Mouse (Mus musculus) v-Abl transformed pro-B cells (cell line): ENCODE measurements around the gene Il25.
"Not testable (repeated sequence)": the region's sequence is repeated elsewhere in the genome, so short reads cannot be mapped to it uniquely, and the experiment has no call there.

Source experiments
- in situ Hi-C, 2 experiments: fragments of 400-800 bp; cut with MboI; formaldehyde crosslinking; loops; one replicate each; pipeline ENCODE4 v1.15.1; 2025; ENCODE audit not compliant: unreplicated experiment in 2 of 2

Gene Il25

DNA sequence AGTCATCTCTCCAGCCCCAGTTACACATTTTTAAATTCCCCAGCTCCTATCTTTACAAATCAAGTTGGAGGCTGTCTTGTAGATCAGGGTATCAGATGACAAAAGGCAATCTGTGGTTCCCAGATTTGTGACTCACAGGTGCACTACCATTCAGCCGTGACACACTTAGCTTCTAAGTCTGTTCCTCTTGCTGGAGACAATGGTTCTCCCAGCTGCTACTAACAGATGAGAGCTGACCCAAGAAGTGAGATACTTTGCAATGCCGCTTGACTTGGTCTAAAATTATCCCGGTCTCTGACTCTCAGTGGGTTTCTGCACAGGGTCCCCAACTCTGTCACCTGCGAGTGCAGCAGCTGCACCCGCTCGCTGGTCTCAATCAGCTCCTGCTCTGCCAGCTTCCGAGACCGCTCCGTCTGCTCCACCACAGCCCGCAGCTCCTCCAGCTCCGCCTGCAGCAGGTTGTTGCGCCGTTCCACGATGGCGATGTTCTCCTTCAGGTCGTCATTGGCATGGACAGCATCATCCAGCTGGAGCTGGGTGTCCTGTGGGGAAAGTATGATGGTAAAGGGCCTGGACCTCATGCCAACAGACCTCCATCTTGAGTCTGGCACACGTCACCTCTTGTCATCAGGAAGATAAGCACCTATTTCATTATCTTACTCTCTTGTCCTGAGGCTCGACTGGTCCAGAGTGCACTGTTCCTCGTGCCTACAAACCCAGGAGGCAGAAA is 13.6 kb downstream of the Il25 start:
- in situ Hi-C loops, result no loop called here

DNA sequence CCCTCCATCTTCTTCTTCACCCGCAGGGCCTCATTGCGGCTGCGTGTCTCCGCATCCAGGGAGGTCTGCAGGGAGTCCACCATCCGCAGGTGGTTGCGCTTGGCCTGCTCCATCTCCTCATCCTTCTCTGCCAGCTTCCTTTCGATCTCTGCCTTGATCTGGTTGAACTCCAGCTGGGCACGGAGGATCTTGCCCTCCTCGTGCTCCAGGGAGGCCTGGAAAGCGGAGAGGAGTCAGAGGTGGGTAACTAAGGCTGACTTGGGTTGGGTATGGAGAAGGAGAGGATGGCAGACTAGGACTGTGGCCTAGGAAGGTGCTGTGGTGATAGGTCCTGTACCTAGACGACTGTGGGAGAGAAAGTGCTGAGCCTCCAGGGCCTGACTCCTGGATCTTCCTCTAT is 14.5 kb downstream of the Il25 start:
- in situ Hi-C loops, result not testable (repeated sequence)

DNA sequence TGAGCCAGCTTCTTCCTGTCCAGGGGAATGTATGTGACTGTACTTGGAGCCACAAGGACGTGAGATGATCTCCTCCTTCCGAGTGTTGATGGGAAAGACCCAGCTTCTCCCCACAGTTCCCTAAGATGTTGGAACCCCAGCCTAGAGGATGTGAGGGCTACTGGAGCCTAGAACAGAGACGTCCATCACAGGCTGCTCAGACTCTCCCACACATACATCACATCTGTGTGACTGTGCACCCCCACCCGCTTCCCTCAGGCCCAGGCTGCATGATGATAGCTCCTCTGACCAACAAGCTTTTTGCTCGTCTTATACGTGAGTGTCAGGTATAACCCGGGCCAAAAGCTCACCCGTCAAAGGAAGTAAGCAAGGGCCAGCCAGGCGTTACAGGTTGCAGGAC is 16.3 kb downstream of the Il25 start:
- in situ Hi-C loops, result no loop called here

DNA sequence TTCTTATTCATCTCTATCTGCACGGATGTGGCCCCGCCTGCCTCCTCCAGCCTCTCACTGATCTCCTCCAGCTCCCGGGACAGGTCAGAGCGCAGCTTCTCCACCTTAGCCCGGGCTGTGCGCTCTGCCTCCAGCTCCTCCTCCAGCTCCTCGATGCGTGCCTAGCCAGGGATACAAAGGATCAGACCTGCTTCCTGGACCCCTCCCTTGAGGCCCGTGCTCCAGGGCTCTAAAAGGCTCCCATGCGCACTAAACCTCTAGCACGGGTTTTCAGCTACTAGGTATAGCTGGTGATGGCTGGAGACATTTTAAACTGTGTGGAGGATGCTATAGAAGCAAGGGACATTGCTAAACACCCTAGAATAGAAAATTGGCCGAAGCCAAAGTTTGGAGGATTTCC is 18.0 kb downstream of the Il25 start:
- in situ Hi-C loops, result no loop called here

DNA sequence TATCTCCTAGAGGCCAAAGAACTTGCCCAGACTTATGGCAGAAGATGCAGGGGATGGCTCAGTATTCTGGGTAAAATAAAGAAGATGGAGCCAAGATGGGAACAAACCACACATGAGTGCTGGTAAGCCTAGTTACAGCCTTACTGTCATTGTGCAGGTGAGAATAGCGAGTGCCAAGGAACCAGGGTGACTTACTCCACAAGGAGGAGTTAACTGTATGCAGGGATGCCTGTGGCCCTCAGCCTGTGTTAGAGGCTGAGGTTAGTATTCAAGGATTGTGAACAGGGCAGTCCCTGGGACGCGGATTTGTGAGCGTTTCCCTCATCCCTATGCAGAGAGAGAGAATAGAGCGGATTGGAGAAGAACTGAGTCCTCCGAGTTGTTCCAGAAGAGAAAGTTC is 19.1 kb downstream of the Il25 start:
- in situ Hi-C loops, result no loop called here

DNA sequence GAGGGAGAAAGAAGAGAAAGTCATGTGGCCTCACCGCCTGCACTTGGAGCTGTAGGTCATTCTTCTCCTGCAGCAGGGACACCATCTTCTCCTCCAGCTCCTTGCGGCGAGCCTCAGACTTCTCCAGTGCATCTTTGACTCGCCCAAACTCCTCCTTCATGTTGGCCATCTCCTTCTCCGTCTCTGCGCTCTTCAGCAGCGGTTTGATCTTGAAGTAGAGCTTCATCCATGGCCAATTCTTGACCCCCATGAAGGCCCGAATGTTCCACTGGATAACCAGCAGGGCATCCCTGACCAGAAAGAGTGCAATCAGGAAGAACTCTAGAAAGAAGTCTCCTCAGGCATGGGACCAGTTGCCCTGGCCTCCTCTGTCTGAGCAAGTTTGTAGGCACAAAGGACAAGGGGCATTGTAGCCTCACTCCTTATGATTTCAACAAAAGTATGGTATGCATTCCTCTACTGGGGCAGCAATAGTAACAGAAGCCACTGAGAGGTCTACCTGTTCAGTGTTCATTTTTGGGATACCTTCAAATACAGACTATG is 21.2 kb downstream of the Il25 start:
- in situ Hi-C loops, result no loop called here

DNA sequence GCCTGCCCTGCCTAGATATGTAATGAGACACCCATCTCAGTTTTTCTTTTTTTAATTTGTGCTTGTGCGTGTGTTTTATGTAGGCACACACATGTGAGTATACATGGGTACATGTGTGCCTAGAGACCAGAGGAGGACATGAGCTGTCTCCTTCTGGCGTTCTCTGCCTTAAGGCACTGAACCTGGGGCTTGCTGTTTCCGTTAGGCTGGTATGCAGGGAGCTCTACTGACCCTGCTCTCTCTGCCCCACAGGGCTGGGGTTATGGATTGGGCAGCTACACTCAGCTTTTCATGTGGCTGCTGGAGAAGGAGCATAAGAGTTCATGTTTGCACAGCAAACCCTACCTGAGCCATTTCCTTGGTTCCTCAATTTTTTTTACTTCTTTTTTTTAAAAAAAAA is 22.0 kb downstream of the Il25 start:
- in situ Hi-C loops, result no loop called here

DNA sequence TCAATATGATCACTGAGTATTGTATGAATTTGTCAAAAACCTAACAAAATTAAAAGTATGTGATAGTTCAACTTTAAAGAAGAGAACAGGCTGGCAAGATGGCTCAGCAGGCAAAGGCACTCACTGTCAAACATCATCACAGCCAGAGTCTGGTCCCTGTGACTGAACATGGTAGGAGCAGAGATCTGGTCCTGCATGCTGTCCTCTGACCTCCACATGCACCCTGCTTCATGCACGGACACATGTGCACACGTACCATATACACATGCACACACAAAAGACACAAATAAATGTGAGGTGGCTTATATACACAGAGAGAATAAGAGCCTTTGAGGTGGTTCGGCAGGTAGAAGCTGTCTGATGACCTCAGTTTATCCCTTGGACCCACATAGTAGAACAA is 23.0 kb downstream of the Il25 start:
- in situ Hi-C loops, result no loop called here

DNA sequence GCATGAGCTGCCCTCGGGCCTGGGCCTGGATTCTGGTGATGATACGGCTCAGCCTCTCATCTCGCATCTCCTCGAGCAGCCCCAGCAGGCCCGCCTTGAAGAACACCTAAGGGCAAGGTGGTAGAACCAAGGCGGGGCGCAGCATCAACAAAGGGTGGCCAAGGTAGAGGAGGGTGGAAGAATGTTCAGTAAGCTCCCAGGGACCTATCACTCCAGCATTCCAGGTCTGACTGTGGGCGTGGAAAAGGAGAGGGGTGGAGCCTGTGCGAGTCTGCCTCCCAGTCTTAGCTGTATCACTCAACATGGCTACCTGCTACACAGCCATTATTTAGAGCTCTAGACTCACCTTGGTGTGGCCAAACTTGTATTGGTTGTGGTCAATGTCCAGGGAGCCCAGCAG is 24.0 kb downstream of the Il25 start:
- in situ Hi-C loops, result no loop called here

DNA sequence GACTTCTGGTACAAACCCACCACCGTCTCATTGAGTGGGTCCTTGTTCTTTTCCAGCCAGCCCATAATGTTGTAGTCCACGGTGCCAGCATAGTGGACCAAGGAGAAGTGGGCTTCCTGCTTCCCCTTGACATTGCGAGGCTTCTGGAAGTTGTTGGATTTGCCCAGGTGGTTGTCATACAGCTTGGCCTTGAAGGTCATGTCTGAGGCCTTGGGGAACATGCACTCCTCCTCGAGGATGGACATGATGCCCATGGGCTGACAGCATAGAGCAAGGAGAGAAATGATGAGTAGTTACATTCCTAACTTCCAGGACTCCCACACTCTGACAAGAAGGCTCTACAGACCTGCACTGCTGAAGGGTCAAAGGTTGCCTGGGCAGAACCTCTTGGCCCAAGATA is 26.0 kb downstream of the Il25 start:
- in situ Hi-C loops, result no loop called here

DNA sequence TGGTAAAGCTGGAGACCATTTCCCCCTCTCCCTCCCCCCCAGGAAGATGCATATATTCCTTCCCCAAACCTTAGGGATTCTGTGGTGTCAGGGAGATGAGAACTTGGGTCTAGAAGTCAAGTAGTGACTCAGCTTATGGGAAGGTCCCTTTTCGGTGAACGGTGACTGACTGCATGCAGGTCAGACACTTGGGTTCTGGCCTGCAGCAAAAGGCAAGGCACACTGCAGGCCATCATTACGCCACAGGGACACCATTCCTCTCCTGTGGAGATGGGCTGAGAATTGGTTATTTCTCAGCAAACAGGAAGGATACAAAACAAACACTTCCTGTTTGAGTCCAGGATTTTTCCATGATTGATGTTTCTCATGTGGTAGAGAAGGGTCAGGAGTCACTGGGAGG is 26.7 kb downstream of the Il25 start:
- in situ Hi-C loops, result no loop called here

DNA sequence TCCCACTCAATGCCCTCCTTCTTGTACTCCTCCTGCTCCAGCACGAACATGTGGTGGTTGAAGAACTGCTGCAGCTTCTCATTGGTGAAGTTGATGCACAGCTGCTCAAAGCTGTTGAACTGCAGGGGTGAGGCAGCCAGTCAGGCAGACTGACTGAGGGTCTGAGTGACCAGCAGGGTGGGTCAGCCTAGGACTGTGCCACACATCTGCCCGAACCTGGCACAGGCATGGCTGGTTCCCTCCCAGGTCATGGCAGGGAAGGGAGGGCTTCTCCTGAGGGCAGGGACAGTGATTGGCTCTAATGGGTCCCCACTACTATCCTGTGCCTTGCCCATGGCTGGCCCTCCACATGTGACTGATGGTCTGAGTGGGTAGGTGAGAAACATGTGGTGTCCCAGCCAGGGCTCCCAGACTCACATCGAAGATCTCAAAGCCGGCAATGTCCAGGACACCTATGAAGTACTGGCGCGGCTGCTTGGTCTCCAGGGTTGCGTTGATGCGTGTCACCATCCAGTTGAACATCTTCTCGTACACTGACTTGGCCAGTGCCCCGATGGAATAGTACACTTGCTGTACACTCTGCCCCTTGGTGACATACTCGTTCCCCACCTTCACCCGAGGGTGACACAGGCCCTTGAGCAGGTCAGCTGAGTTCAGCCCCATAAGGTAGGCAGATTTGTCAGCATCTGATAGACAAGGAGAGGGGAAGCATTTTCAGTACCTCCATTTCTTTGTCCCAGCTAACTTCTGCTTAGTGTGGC is 27.5 kb downstream of the Il25 start:
- in situ Hi-C loops, result not testable (repeated sequence)

DNA sequence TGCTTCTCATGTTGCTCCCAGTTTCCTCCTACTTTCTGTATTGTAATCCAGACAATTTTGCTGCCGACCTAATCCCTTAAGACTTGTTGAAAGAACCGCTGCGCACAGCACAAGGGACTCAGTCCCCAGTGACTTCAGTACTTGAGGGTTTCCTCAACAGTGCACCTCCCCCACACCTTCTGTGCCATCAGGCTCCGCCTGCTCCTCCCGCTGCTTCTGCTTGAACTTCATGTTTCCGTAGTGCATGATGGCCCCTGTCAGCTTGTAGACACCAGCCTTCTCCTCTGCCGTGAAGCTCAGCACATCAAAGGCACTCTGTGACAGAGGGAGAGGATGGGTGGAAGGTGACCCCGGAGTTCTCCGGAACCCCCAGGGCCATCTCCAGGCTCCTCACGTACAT is 28.3 kb downstream of the Il25 start:
- in situ Hi-C loops, result no loop called here

DNA sequence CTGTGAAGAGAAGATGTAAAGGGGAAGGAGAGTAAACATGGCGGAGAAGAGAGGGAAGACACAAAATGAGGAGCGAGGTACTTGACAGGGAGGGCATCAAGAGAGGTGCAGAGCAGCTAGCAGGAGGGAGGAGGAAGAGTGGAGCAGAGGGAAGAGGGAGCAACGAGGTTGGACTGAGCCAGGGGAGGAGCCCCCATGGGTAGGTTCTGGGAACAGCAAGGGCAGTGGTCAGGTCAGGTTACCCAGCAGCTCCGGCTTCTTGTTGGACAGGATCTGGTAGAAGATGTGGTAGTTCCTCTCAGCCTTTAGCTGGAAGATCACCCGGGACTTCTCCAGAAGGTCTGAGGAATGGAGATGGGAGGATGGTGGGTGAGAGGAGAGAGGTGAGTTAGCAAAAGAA is 29.0 kb downstream of the Il25 start:
- in situ Hi-C loops, result no loop called here

DNA sequence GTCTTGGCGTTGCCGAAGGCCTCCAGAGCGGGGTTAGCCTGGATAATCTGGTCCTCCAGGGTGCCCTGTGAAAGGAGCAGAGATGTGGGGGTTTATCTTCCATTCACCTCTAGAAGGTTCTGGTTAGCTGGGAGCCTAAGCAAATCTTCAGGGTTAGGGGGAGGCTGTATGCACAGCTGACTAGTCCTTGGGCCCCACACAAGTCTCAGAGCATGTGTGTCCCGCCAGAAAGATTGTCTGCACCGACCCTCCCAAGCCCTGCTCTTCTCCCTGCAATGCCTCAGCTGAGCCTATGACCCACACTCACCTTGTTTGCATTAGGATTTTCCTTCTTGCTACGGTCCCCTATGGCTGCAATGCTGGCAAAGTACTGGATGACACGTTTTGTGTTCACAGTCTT is 30.2 kb downstream of the Il25 start:
- in situ Hi-C loops, result no loop called here

DNA sequence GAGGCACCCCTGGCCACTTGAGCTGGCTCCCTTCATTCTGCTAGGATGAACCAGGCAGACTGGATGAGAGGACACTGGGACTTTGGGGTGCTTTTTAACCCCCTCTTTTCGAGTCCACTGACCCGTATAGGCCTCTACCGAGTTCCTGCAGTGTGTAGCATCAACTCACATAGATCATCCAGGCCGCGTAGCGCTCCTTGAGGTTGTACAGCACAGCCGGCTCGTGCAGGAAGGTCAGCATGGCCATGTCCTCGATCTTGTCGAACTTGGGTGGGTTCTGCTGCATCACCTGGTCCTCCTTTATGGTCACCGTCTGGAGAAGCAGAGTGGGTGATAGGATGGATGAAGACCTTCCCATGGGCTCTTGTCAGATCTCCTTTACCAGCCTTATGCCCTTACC is 31.2 kb downstream of the Il25 start:
- in situ Hi-C loops, result no loop called here

DNA sequence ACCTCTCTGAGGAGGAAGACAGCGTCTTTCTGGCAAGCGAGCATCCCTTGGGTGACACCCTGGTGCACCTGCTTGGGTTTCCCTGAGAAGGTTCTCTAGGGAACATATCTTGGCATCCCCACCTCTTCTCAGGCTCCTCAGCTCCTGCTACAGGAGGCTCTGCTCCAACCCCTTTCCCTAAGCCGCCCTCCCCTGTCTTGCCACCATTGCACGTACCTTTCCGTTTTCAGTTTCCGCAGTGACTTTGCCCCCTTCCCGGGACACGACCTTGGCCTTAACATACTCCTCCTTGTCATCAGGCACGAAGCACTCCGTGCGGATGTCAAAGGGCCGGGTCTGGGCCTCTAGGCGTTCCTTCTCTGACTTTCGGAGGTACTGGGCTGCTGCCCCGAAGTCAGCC is 32.5 kb downstream of the Il25 start:
- in situ Hi-C loops, result no loop called here

DNA sequence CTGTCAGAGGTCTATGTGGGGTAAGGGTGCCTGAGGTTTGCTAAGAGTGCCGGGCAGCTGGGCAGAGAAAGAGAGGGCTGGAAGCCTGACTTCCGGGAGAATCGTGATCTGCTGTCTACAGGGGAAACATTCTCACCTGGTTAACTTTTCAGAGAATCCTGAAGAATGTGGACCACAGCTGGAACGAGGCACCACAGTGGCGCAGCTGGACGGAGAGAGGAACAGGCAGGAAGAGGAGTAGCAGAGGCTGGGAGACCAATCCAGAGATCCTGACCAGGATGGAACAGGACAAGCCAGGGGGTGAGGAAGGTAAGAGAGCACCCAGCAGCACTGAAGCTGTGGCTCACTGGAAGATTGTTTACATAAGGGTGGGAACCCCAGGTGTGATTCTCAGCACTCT is 33.1 kb downstream of the Il25 start:
- in situ Hi-C loops, result no loop called here

DNA sequence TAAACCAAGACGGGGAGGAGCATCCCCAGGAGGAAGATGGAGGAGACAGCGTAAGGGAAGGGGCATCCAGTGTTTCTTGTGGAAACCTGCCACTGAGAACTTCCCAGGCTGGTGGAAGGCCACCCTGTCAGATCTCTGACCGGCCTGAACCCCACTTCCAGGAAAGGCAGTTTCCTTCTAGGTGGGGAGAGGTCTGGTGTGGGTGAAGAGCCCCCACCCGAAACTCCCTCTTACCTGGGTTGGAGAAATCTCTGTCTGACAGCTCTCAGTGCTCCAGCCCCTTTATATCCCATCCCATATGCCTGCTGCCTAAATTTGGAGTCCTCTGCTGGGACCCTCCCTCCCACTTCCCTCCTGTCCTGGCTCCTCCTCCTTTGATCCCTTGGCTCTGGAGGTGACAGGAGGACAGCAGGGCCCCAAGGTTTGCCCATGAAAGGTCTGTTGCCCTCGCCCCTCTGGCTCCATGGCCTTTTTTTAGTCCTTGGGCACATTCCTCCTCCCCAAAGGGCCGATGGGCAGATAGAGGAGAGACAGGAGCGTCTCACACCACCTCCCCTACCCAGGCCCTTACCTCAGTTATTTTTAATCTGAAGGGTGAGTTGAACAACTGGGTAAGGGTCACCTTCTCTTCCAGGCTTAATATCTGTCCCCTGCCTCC is 34.0 kb downstream of the Il25 start, which contains the start of gene Myh6:
Gene Myh6 (minus strand): TSS at position 608 of the 658 bp plus-strand sequence.
- in situ Hi-C loops, result no loop called here

DNA sequence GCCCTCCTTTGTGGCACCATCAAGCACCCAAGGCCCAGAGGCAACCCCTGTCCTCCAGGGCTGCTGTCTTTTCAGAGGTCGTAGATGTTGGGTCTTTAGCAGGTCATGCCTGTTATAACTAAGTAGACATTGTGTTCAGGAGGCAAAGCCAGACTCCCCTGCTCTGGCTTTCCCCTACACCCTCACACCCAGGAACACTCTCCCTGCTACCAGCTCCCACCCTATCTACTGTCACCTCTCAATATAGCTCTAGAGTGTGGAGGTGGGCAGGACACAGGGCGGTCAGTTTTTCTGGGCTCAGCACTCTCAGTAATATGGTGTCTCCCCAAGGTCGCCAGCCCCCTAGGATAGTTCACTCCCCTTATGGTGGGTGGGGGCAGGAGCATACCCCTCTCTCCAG is 35.4 kb downstream of the Il25 start:
- in situ Hi-C loops, result no loop called here

DNA sequence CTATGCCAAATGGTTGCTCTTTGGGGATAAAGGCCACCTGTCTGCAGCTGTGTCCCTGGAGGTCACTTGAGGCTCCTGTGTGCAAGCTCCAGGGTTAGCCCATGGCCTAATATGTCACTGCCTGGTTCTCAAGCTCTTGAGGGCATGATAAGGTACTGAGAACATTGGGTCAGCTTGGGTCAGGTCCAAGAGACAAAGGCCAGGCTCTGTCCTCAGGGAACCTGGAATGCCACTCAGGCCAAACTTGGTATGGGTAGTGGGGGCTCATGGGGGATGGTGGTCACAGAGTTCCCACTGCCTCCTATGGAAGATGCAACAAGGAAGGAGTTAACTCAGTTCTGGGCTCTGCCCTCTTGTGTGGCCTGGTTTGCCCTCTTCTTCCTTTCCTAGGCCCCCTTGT is 35.8 kb downstream of the Il25 start:
- in situ Hi-C loops, result no loop called here

DNA sequence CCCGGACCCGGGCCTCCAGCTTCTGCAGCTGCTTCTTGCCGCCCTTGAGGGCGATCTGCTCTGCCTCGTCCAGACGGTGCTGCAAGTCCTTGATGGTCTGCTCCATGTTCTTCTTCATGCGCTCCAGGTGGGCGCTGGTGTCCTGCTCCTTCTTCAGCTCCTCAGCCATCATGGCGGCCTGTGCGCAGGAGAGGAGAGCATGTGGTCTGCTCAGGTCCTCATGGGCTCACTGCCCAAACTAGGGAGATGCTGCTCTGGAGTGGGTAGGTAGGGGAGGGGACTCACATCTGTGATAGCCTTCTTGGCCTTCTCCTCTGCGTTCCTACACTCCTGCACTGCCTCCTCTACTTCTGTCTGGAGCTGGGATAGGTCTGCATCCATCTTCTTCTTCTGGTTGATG is 40.3 kb downstream of the Il25 start:
- in situ Hi-C loops, result not testable (repeated sequence)
